11 mouse cellular contexts compared by ENCODE assay signal in genomic region chr14:21099371-21099770, GRCm38 (mm10). TPM values are rescaled to one million over a fixed set of nuclear protein-coding genes. Genes with fewer than 3 reads are reported as not detected.
DNase-seq lines count a peak whose midpoint lies in the region; ATAC-seq and TF ChIP-seq lines count a peak whose summit lies in the region.
"Had no signal": no experiment of that assay in that cellular context is flagged by ENCODE, and none has a peak within 500 bp of the region (broad histone marks: within the 10 kb centered on the region; RNA-seq: fewer than 3 reads in every experiment).

No protein-coding gene starts in this region.

- no peak overlapping the region for H3K9ac ChIP-seq in kidney, embryonic 14.5 days (ENCODE audit: low read depth, low read length)
- H3K9ac ChIP-seq in liver, adult 2 months (ENCODE audit: low read depth, low read length): peak overlapping the region; percentile 4
- H3K9ac ChIP-seq in liver, embryonic 11.5 days (ENCODE audit: low read depth, low read length): no peak overlapping the region
- no peak overlapping the region for H3K9ac ChIP-seq in embryonic facial prominence, embryonic 15.5 days
- no peak overlapping the region for H3K9ac ChIP-seq in intestine, embryonic 15.5 days
- H3K9ac ChIP-seq: forebrain, embryonic 13.5 days had no signal

- peak; percentile 35 for DNase-seq in kidney, adult 2 months
- no peak for DNase-seq in liver, adult 2 months (ENCODE audit: extremely low read depth, low read depth, low spot score)
- DNase-seq in liver, embryonic 11.5 days (ENCODE audit: low spot score): no peak
- DNase-seq in right cerebral cortex, postnatal 10 days (ENCODE audit: low spot score in 2 of 2): peak; percentile 37 to 51
- DNase-seq: adrenal gland, adult 8-10 months; midbrain, embryonic 14.5 days had no signal

- H3K27me3 ChIP-seq in kidney, adult 2 months (replicated peaks; ENCODE audit: control insufficient read depth, insufficient read depth, low read length): no peaks in the 10 kb centered on the region
- no peaks in the 10 kb centered on the region for H3K27me3 ChIP-seq in kidney, embryonic 14.5 days (ENCODE audit: control insufficient read depth, insufficient read depth, low read length)
- H3K27me3 ChIP-seq in liver, adult 2 months (ENCODE audit: control insufficient read depth, insufficient read depth, low read length): no peaks in the 10 kb centered on the region
- no peaks in the 10 kb centered on the region for H3K27me3 ChIP-seq in liver, embryonic 11.5 days (replicated peaks; ENCODE audit: control insufficient read depth, insufficient read depth, low read length)
- H3K27me3 ChIP-seq in embryonic facial prominence, embryonic 15.5 days: no peaks in the 10 kb centered on the region
- no peaks in the 10 kb centered on the region for H3K27me3 ChIP-seq in intestine, embryonic 15.5 days (replicated peaks)
- H3K27me3 ChIP-seq: forebrain, embryonic 13.5 days; Patski had no signal

- no peak for TF ChIP-seq POLR2A in kidney, adult 2 months (IDR thresholded peaks at IDR 0.05; ENCODE audit: low read depth, low read length)
- no peak for TF ChIP-seq POLR2A in liver, adult 2 months (IDR thresholded peaks at IDR 0.05; ENCODE audit: extremely low read depth, insufficient read depth, low read length)

- no peaks in the 10 kb centered on the region; the same call in 1 of the 2 replicates for H3K4me1 ChIP-seq in kidney, adult 2 months (ENCODE audit: control insufficient read depth, insufficient read depth, low read length)
- peaks cover 14% of the 10 kb centered on the region for H3K4me1 ChIP-seq in kidney, embryonic 14.5 days (ENCODE audit: control insufficient read depth, insufficient read depth, low read length)
- H3K4me1 ChIP-seq in liver, adult 2 months (ENCODE audit: control insufficient read depth, insufficient read depth, low read length): peaks cover 56% of the 10 kb centered on the region
- H3K4me1 ChIP-seq in liver, embryonic 11.5 days (replicated peaks; ENCODE audit: control insufficient read depth, insufficient read depth, low read length): peaks cover 17% of the 10 kb centered on the region
- H3K4me1 ChIP-seq in embryonic facial prominence, embryonic 15.5 days: peaks cover 6% of the 10 kb centered on the region
- H3K4me1 ChIP-seq in intestine, embryonic 15.5 days (replicated peaks): peaks cover 6% of the 10 kb centered on the region

- 64% methylated on average over 7 of the region's 7 CpGs for WGBS in kidney, adult 2 months
- WGBS in kidney, embryonic 14.5 days: 41% methylated on average over 7 of the region's 7 CpGs
- 58% methylated on average over 7 of the region's 7 CpGs for WGBS in liver, adult 2 months
- WGBS in liver, embryonic 11.5 days: 70% methylated on average over 7 of the region's 7 CpGs
- 28% methylated on average over 7 of the region's 7 CpGs for WGBS in embryonic facial prominence, embryonic 15.5 days
- 64% methylated on average over 7 of the region's 7 CpGs for WGBS in intestine, embryonic 15.5 days

- peaks cover 16% of the 10 kb centered on the region; the same call in 1 of the 2 replicates for H3K79me2 ChIP-seq in liver, adult 2 months (ENCODE audit: control insufficient read depth, insufficient read depth, low read length)

- H3K36me3 ChIP-seq in kidney, adult 2 months (ENCODE audit: control insufficient read depth, insufficient read depth, low read length): no peaks in the 10 kb centered on the region; the same call in 1 of the 2 replicates
- no peaks in the 10 kb centered on the region; the same call in 1 of the 2 replicates for H3K36me3 ChIP-seq in kidney, embryonic 14.5 days (ENCODE audit: control insufficient read depth, insufficient read depth, low read length)
- peaks cover 31% of the 10 kb centered on the region for H3K36me3 ChIP-seq in liver, adult 2 months (ENCODE audit: control insufficient read depth, insufficient read depth, low read length)
- H3K36me3 ChIP-seq in liver, embryonic 11.5 days (ENCODE audit: control insufficient read depth, insufficient read depth, low read length): no peaks in the 10 kb centered on the region; the same call in 1 of the 2 replicates
- H3K36me3 ChIP-seq in embryonic facial prominence, embryonic 15.5 days: no peaks in the 10 kb centered on the region
- H3K36me3 ChIP-seq in intestine, embryonic 15.5 days: no peaks in the 10 kb centered on the region

- H3K9me3 ChIP-seq in kidney, embryonic 14.5 days (ENCODE audit: control insufficient read depth, low read length): no peaks in the 10 kb centered on the region
- H3K9me3 ChIP-seq in liver, embryonic 11.5 days (ENCODE audit: control insufficient read depth, low read length): no peaks in the 10 kb centered on the region
- no peaks in the 10 kb centered on the region for H3K9me3 ChIP-seq in embryonic facial prominence, embryonic 15.5 days (replicated peaks)
- no peaks in the 10 kb centered on the region for H3K9me3 ChIP-seq in intestine, embryonic 15.5 days
- H3K9me3 ChIP-seq: forebrain, embryonic 13.5 days had no signal

- H3K4me2 ChIP-seq in kidney, embryonic 14.5 days (replicated peaks; ENCODE audit: low read depth, low read length): no peak overlapping the region
- no peak overlapping the region for H3K4me2 ChIP-seq in liver, embryonic 11.5 days
- 0 out of 2 replicates have a peak overlapping the region, but pooled peaks have one; percentile 19 for H3K4me2 ChIP-seq in embryonic facial prominence, embryonic 15.5 days (replicated peaks)
- H3K4me2 ChIP-seq in intestine, embryonic 15.5 days (replicated peaks): no peak overlapping the region
- H3K4me2 ChIP-seq: forebrain, embryonic 13.5 days had no signal

- TF ChIP-seq CTCF in kidney, adult 2 months (conservative IDR thresholded peaks at IDR 0.05; ENCODE audit: insufficient read depth, insufficient read length, low read depth, low read length): no peak
- no peak for TF ChIP-seq CTCF in liver, adult 2 months (IDR thresholded peaks at IDR 0.05; ENCODE audit: low read depth, low read length)

- H3K4me3 ChIP-seq in kidney, adult 2 months (ENCODE audit: insufficient read depth, low read depth, low read length): no peak overlapping the region
- no peak overlapping the region for H3K4me3 ChIP-seq in kidney, embryonic 14.5 days (ENCODE audit: low read length)
- H3K4me3 ChIP-seq in liver, adult 2 months (ENCODE audit: insufficient read depth, low read depth, low read length): no peak overlapping the region
- H3K4me3 ChIP-seq in liver, embryonic 11.5 days (ENCODE audit: low read depth, low read length): no peak overlapping the region
- H3K4me3 ChIP-seq in embryonic facial prominence, embryonic 15.5 days (replicated peaks): no peak overlapping the region
- H3K4me3 ChIP-seq in intestine, embryonic 15.5 days (replicated peaks): no peak overlapping the region
- H3K4me3 ChIP-seq: forebrain, embryonic 13.5 days had no signal

- no peak overlapping the region for H3K27ac ChIP-seq in kidney, adult 2 months (ENCODE audit: insufficient read depth, low read depth, low read length)
- no peak overlapping the region for H3K27ac ChIP-seq in kidney, embryonic 14.5 days (ENCODE audit: low read depth, low read length)
- peak overlapping the region; percentile 21 for H3K27ac ChIP-seq in liver, adult 2 months (replicated peaks; ENCODE audit: insufficient read depth, low read depth, low read length)
- H3K27ac ChIP-seq in liver, embryonic 11.5 days (ENCODE audit: low read depth, low read length): no peak overlapping the region
- H3K27ac ChIP-seq in embryonic facial prominence, embryonic 15.5 days (replicated peaks): 0 out of 2 replicates have a peak overlapping the region, but pooled peaks have one; percentile 4
- H3K27ac ChIP-seq in intestine, embryonic 15.5 days: no peak overlapping the region
- H3K27ac ChIP-seq: forebrain, embryonic 13.5 days had no signal

- no peak for ATAC-seq in kidney, embryonic 14.5 days (ENCODE audit: low FRiP score, low TSS enrichment)
- no peak for ATAC-seq in liver, embryonic 11.5 days (replicated peaks; ENCODE audit: low FRiP score)
- no peak for ATAC-seq in embryonic facial prominence, embryonic 15.5 days (ENCODE audit: insufficient number of reproducible peaks, low FRiP score, low TSS enrichment, low read depth)
- no peak for ATAC-seq in intestine, embryonic 15.5 days
- ATAC-seq: forebrain, embryonic 13.5 days; Patski had no signal

RNA-seq across cellular contexts. Expression of gene Adk, which starts 47.0 kb away (rescaled TPM):
- polyA plus RNA-seq in kidney, adult 2 months (2012; rRNA removed): 92.5 and 121 TPM in 2 replicates
- polyA plus RNA-seq in kidney, embryonic 14.5 days (2014; fragmentation: Nextera tagmentation; extraction: Ambion mirVana): 155 and 156 TPM in 2 replicates
- total RNA-seq in liver, adult 2 months (2014; rRNA removed): 877 and 924 TPM in 2 replicates
- 231 and 284 TPM in 2 replicates for polyA plus RNA-seq in liver, adult 2 months (2012; rRNA removed)
- polyA plus RNA-seq in liver, embryonic 11.5 days (2014; fragmentation: Nextera tagmentation; extraction: Ambion mirVana): 253 and 276 TPM in 2 replicates
- 138 and 139 TPM in 2 replicates for polyA plus RNA-seq in embryonic facial prominence, embryonic 15.5 days (2015; fragmentation: Nextera tagmentation; extraction: Ambion mirVana)
- 215 and 230 TPM in 2 replicates for polyA plus RNA-seq in intestine, embryonic 15.5 days (2015; fragmentation: Nextera tagmentation; extraction: Ambion mirVana)

RNA-seq across cellular contexts. Expression of gene Ap3m1, which starts 47.1 kb away (rescaled TPM):
- polyA plus RNA-seq in kidney, adult 2 months (2012; rRNA removed): 23.5 and 25.5 TPM in 2 replicates
- polyA plus RNA-seq in kidney, embryonic 14.5 days (2014; fragmentation: Nextera tagmentation; extraction: Ambion mirVana): 70.0 and 89.8 TPM in 2 replicates
- 126 and 143 TPM in 2 replicates for total RNA-seq in liver, adult 2 months (2014; rRNA removed)
- 44.8 and 55.2 TPM in 2 replicates for polyA plus RNA-seq in liver, adult 2 months (2012; rRNA removed)
- 55.7 and 75.0 TPM in 2 replicates for polyA plus RNA-seq in liver, embryonic 11.5 days (2014; fragmentation: Nextera tagmentation; extraction: Ambion mirVana)
- polyA plus RNA-seq in embryonic facial prominence, embryonic 15.5 days (2015; fragmentation: Nextera tagmentation; extraction: Ambion mirVana): 63.5 and 68.1 TPM in 2 replicates
- polyA plus RNA-seq in intestine, embryonic 15.5 days (2015; fragmentation: Nextera tagmentation; extraction: Ambion mirVana): 70.2 and 79.0 TPM in 2 replicates

Comparison
In these comparisons a context has a peak if more than half of its experiments do, and no peak if none do; other contexts are left out.
1. H3K27ac ChIP-seq: peak in liver, adult 2 months (single experiment) and embryonic facial prominence, embryonic 15.5 days (single experiment); none in kidney, adult 2 months (single experiment), kidney, embryonic 14.5 days (single experiment), liver, embryonic 11.5 days (single experiment) and intestine, embryonic 15.5 days (single experiment).
2. DNase-seq: peak in kidney, adult 2 months (single experiment) and right cerebral cortex, postnatal 10 days (2 of 2); none in liver, adult 2 months (single experiment) and liver, embryonic 11.5 days (single experiment).